In the genomic region with DNA sequence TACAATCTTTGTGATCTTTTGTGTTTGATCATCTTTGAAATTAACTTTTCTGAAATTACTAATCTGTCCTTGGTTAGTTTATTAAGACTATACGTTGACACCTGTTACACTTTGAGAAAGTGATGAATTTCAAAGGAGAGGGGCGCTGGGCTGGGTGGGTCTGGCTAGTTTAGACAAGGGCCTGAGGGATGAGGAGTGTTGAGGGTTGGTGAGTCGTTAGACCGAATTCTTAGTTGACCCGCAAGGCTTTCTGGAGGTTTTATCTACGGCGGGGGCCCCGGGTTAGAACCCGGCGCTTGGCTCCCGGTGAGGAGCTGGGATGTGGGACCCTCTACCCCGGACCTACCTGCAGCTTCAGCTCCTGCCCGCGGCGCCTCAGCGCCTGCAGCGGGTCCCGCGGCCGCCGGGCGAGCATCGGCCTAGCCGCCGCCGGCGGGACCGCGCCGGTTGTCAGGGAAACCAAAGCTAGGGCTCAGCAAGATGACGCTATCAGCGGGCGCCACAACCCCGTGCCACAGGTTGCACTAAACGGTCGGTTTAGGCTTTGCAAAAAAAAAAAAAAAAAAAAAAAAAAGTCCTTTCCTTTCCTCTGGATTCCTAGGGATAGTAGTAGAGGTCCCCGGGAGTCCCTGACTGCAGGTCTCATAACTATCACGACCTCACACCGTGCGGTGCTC, we compare ENCODE assay signal across 8 mouse cellular contexts. TPM values are rescaled to one million over a fixed set of nuclear protein-coding genes. Genes with fewer than 3 reads are reported as not detected.
DNase-seq lines count a peak whose midpoint lies in the region; ATAC-seq and TF ChIP-seq lines count a peak whose summit lies in the region.

A gene (minus strand): TSS at position 458 of the 677 bp plus-strand sequence.

- WGBS in forebrain, embryonic 13.5 days: under 1% methylated on average over 40 of the region's 40 CpGs
- under 1% methylated on average over 40 of the region's 40 CpGs for WGBS in large intestine, adult 2 months
- WGBS in liver, postnatal 0 days (ENCODE audit: insufficient replicate concordance): 2% methylated on average over 40 of the region's 40 CpGs
- under 1% methylated on average over 40 of the region's 40 CpGs for WGBS in neural tube, embryonic 14.5 days

- peaks cover 32% of the 10 kb centered on the region for H3K4me1 ChIP-seq in E14TG2a.4 (replicated peaks; ENCODE audit: low read depth, low read length)
- H3K4me1 ChIP-seq in forebrain, embryonic 13.5 days: peaks cover 32% of the 10 kb centered on the region
- H3K4me1 ChIP-seq in liver, postnatal 0 days (ENCODE audit: insufficient read depth): peaks cover 18% of the 10 kb centered on the region
- peaks cover 8% of the 10 kb centered on the region for H3K4me1 ChIP-seq in neural tube, embryonic 14.5 days (ENCODE audit: control insufficient read depth, insufficient read depth, low read length)

- peak within 1 kb of the TSS; percentile 78 for H3K4me3 ChIP-seq in E14TG2a.4 (replicated peaks; ENCODE audit: low read length)
- H3K4me3 ChIP-seq in forebrain, embryonic 13.5 days: peak within 1 kb of the TSS; percentile 76
- H3K4me3 ChIP-seq in liver, postnatal 0 days (ENCODE audit: low read depth, low read length): peak within 1 kb of the TSS; percentile 67
- peak within 1 kb of the TSS; percentile 65 for H3K4me3 ChIP-seq in neural tube, embryonic 14.5 days (ENCODE audit: low read depth, low read length)

- ATAC-seq in forebrain, embryonic 13.5 days: peak; percentile 81
- ATAC-seq in liver, postnatal 0 days: peak; percentile 80
- peak; percentile 75 for ATAC-seq in neural tube, embryonic 14.5 days (ENCODE audit: low read depth)

- TF ChIP-seq CTCF in E14TG2a.4 (conservative IDR thresholded peaks at IDR 0.05; ENCODE audit: low read length): no peak
- no peak for TF ChIP-seq CTCF in liver, postnatal 0 days (IDR thresholded peaks at IDR 0.05; ENCODE audit: low read depth)

- H3K9ac ChIP-seq in forebrain, embryonic 13.5 days: peak within 1 kb of the TSS; percentile 82
- H3K9ac ChIP-seq in liver, postnatal 0 days (replicated peaks): peak within 1 kb of the TSS; percentile 76
- peak within 1 kb of the TSS; percentile 63 for H3K9ac ChIP-seq in neural tube, embryonic 14.5 days (replicated peaks; ENCODE audit: low read depth, low read length)

- no peaks in the 10 kb centered on the region for H3K27me3 ChIP-seq in E14TG2a.4 (ENCODE audit: insufficient read depth, low read length)
- H3K27me3 ChIP-seq in forebrain, embryonic 13.5 days: no peaks in the 10 kb centered on the region
- H3K27me3 ChIP-seq in liver, postnatal 0 days (ENCODE audit: insufficient read depth, low read length): no peaks in the 10 kb centered on the region
- H3K27me3 ChIP-seq in neural tube, embryonic 14.5 days (ENCODE audit: control insufficient read depth, insufficient read depth, low read length): no peaks in the 10 kb centered on the region

- no peaks in the 10 kb centered on the region for H3K36me3 ChIP-seq in E14TG2a.4 (ENCODE audit: insufficient read depth, low read length)
- H3K36me3 ChIP-seq in forebrain, embryonic 13.5 days (ENCODE audit: poor library complexity, severe bottlenecking): no peaks in the 10 kb centered on the region
- no peaks in the 10 kb centered on the region for H3K36me3 ChIP-seq in liver, postnatal 0 days (replicated peaks; ENCODE audit: insufficient read depth, low read length)
- no peaks in the 10 kb centered on the region for H3K36me3 ChIP-seq in neural tube, embryonic 14.5 days (ENCODE audit: control insufficient read depth, insufficient read depth, low read length)

- intact Hi-C loops in heart, postnatal 10 days (cut with DNase I): no loop called here

- no peak for TF ChIP-seq EP300 in liver, postnatal 0 days (IDR thresholded peaks at IDR 0.05; ENCODE audit: low read depth)

- H3K27ac ChIP-seq in forebrain, embryonic 13.5 days: peak within 1 kb of the TSS; percentile 61
- peak within 1 kb of the TSS; percentile 48; the same call in 1 of the 2 replicates for H3K27ac ChIP-seq in liver, postnatal 0 days (ENCODE audit: low read depth)
- peak within 1 kb of the TSS; percentile 40; the same call in 1 of the 2 replicates for H3K27ac ChIP-seq in neural tube, embryonic 14.5 days (ENCODE audit: low read depth, low read length)

- H3K4me2 ChIP-seq in forebrain, embryonic 13.5 days: peak within 1 kb of the TSS; percentile 70
- H3K4me2 ChIP-seq in liver, postnatal 0 days (ENCODE audit: low read depth, low read length): peak within 1 kb of the TSS; percentile 92
- peak within 1 kb of the TSS; percentile 71 for H3K4me2 ChIP-seq in neural tube, embryonic 14.5 days (ENCODE audit: low read depth, low read length)

- DNase-seq in c-Kit-positive CD71-positive TER-119-positive erythroid progenitor cells, embryonic 14.5 days (ENCODE audit: low spot score): peak; percentile 82
- DNase-seq in heart, postnatal 10 days: peak; percentile 90 to 91
- DNase-seq in large intestine, adult 2 months (ENCODE audit: low read depth, low spot score): peak; percentile 47
- DNase-seq in liver, postnatal 0 days: peak; percentile 89
- DNase-seq in testis, postnatal 10 days (ENCODE audit: low spot score): peak; percentile 93

- H3K9me3 ChIP-seq in E14TG2a.4 (ENCODE audit: low read length): no peaks in the 10 kb centered on the region
- H3K9me3 ChIP-seq in forebrain, embryonic 13.5 days (replicated peaks): no peaks in the 10 kb centered on the region
- no peaks in the 10 kb centered on the region for H3K9me3 ChIP-seq in liver, postnatal 0 days (ENCODE audit: low read length)
- H3K9me3 ChIP-seq in neural tube, embryonic 14.5 days (ENCODE audit: control insufficient read depth, low read length): no peaks in the 10 kb centered on the region

RNA-seq across cellular contexts. Expression of the gene that starts here (rescaled TPM):
- 25.8 and 26.8 TPM in 2 replicates for polyA plus RNA-seq in forebrain, embryonic 13.5 days (2015; fragmentation: Nextera tagmentation; extraction: Ambion mirVana)
- total RNA-seq in heart, postnatal 10 days (2021): 10 to 100 TPM; 10.9 to 12.3 TPM
- 3.5 and 4.2 TPM in 2 replicates for polyA plus RNA-seq in large intestine, adult 2 months (2012; rRNA removed)
- polyA plus RNA-seq in liver, postnatal 0 days (2015; fragmentation: Nextera tagmentation; extraction: Ambion mirVana): 3.9 and 4.4 TPM in 2 replicates
- 9.1 and 12.4 TPM in 2 replicates for polyA plus RNA-seq in neural tube, embryonic 14.5 days (2014; fragmentation: Nextera tagmentation; extraction: Ambion mirVana)

Comparison
In these comparisons a context has a peak if more than half of its experiments do, and no peak if none do; other contexts are left out.
1. Peak in every context shown above with its lines: DNase-seq, ATAC-seq, H3K4me3 ChIP-seq and H3K27ac ChIP-seq.